Mouse (Mus musculus) spleen, postnatal 10 days (tissue): ENCODE measurements around the gene Plxna1.

Experiments used
- DNase-seq, 2 experiments: peaks; one replicate each; pipeline ENCODE4 v3.0.0; 2021 to 2022; ENCODE audit warnings: low spot score in 2 of 2

Gene Plxna1

DNA sequence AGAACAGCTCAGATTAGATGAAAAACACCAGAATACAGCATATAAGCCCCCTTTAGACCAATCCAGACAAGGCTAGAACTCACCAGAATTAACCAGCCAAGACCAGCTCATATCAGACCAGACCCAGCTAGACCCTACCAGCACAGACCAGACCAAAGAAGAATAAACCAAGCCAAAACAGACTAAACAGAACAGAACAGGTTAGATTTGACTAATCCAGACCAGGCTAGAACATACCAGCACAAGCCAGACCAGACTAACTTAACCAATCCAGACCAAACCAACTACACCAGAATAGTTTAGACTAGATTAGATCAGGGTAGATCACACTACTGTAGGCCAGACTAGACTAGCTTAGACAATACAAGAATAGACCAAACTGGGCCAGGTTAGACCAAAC, 77.3 kb downstream of the Plxna1 start:
- no peak for DNase-seq

GRCm38 (mm10) chr6:89283095-89283494, 79.3 kb downstream of the Plxna1 start:
- no peak for DNase-seq

GRCm38 (mm10) chr6:89282626-89283025, 79.8 kb downstream of the Plxna1 start:
- no peak for DNase-seq

- DNase-seq, result no peak
Observed at GRCm38 (mm10) chr6:89281492-89282332, 80.7 kb downstream of the Plxna1 start.

GRCm38 (mm10) chr6:89280555-89280954, 81.9 kb downstream of the Plxna1 start:
- DNase-seq, result peak in 1 of 2 experiments; percentile 34

GRCm38 (mm10) chr6:89271731-89272475, 90.5 kb downstream of the Plxna1 start:
- no peak for DNase-seq

DNA sequence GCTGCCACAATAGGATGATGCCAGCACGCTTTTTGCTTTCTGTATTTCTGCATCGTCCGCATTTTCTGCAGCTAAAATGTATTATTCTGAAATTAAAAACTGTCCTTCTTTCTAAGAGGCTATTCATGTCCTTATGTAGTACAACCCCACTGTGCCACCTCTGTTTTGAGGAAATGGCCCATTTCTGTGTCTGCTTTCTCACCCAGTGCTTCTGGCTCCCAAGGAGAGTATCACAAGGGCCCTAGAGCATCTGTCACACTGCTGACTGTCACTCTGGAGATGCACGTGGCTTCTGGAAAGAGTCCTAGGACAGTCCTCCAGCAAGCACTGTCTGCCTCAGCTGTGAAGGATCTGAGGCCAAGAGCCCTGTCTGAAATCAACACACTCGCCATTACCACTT, 95.2 kb downstream of the Plxna1 start:
- no peak for DNase-seq
